ENCODE assay signal across 11 mouse cellular contexts in the genomic region with DNA sequence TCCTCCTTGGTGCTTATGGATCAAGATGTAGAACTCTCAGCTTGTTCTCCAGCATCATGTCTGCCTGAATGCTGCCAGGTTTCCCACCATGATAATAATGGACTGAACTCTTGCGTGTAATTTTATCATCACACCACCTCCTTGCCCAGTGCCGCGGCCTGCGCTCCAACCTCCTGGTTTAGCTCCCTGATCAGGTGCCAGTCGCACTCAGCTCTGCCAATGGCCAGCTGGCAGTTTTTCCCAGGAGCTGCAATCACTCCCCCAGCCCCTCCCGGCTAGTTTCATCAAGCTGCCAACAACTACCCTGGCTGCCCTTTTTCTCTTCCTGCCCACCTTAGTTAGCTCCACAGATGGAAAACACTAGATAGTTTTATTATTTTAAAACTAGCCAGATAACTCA. TPM values are rescaled to one million over a fixed set of nuclear protein-coding genes. Genes with fewer than 3 reads are reported as not detected.
DNase-seq lines count a peak whose midpoint lies in the region.
"Had no signal": no experiment of that assay in that cellular context is flagged by ENCODE, and none has a peak within 500 bp of the region (broad histone marks: within the 10 kb centered on the region; RNA-seq: fewer than 3 reads in every experiment).

No protein-coding gene starts in this region.

- DNase-seq in cerebellum, adult 9-10 months, result peak; percentile 7
- no peak for DNase-seq in cerebellum, adult 11-12 months
- DNase-seq in layer of hippocampus, adult 11-12 months (ENCODE audit: low spot score), result peak; percentile 22
- DNase-seq in layer of hippocampus, adult 9-10 months (ENCODE audit: low spot score), result no peak
- DNase-seq in cerebellum, postnatal 4 days (ENCODE audit: low spot score in 2 of 2), result peak; percentile 28 to 67
- DNase-seq in layer of hippocampus, adult 8-10 months (ENCODE audit: low spot score in 2 of 2), result peak; percentile 33 to 36
- no peak for DNase-seq in Muller cell, postnatal 12 days (ENCODE audit: inconsistent ontology term)
- DNase-seq in yolk sac, embryonic 10.5 days (ENCODE audit: low spot score), result no peak
- DNase-seq: kidney, postnatal 4 days; lung, postnatal 10 days had no signal

RNA-seq across cellular contexts. Expression of gene Smlr1, which starts 48.8 kb away (rescaled TPM):
- not detected for total RNA-seq in layer of hippocampus, adult 8-10 months (2022)
- total RNA-seq: gastrocnemius, adult 8-10 months had no signal

Comparison
In these comparisons a context has a peak if more than half of its experiments do, and no peak if none do; other contexts are left out.
1. DNase-seq: peak in cerebellum, adult 9-10 months (single experiment), layer of hippocampus, adult 11-12 months (single experiment), cerebellum, postnatal 4 days (2 of 2) and layer of hippocampus, adult 8-10 months (2 of 2); none in cerebellum, adult 11-12 months (single experiment), layer of hippocampus, adult 9-10 months (single experiment), Muller cell, postnatal 12 days (single experiment) and yolk sac, embryonic 10.5 days (single experiment).